Mouse (Mus musculus) hindlimb bud, embryonic 11.5 days (tissue): Measurements from ENCODE around the gene Pde1c.

Experiments used
- DNase-seq: peaks from one replicate; pipeline ENCODE4 v3.0.0-alpha.2; 2012; ENCODE audit warnings: low read depth, low spot score; ENCODE audit errors: extremely low spot score

The Pde1c gene

GRCm38 (mm10) chr6:56458098-56458497 lies 110.8 kb downstream of the Pde1c start:
- DNase-seq: no peak

DNA sequence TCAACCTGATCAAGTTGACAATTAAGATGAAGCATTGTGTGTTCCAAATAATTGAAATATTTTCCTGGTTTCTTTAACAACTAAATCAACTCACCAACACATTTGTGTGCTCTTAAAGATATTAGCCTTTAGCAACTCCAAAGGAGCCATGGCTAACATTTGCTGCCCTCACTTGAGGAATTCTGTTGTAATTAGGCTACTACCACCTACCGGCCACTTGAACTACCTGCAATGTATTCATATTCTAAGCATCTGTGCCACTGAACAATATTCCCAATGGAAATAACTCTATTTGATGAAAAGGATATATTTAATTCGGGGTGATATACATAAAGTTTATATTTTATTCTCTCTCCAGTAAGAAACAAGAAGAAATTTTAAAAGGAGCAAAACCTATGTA lies 121.0 kb downstream of the Pde1c start:
- DNase-seq: no peak

DNA sequence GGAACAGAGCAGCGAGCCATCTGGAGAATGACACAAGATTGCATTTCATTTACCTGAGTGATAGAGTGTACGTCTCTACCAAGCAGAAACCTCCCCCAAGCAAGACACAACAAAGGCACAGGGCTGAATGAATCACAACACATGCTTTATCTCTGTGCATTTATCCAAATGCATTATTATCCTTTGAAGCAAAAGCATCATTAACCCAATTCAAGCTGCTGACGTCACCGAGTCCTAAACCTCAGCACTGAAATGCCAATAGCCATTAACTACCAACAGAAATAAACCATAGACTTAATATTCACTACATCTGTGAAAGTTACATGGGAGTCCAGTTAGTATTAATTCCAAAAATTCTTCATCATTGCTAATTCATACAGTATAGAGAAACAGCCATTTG lies 127.4 kb downstream of the Pde1c start:
- no peak for DNase-seq

DNA sequence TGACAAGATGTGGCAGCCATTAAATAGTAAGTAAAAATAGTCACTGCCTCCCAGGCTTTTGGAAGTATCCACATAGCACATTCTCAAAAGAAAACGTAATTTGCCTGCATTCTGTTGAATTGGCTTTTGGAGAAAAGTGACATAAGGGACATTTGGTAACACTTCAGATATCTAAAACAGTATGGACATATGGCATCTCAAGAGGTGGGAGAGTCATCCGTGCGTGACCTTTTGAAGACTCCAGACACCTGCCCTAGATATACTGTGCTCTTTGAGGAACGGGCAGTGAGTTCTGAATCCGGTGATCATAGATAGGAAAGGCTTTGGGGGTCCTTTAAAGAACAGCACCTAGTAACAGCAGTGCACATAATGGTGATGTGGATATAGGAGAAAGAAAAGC lies 143.1 kb downstream of the Pde1c start:
- no peak for DNase-seq

- DNase-seq: no peak
Observed at GRCm38 (mm10) chr6:56422866-56423265, 146.0 kb downstream of the Pde1c start.

DNA sequence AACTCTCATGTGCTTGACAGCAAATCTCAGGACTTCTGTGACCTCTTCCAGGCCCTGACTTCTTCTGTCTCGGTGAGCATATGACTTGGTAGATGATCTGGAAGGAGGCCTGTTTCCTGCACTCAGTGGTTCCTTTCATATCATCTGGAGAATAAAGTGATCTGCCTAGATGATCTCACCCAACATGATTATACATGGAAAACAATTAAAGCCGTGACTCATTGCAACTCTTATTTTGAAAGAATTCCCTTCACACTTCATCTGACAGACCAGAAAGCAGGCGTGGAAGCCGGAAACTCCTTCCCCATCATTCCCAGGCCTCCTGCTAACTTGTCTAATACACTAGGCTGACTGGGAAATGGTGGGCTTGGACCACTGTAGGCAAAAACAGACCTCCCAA lies 152.7 kb downstream of the Pde1c start:
- DNase-seq: no peak

GRCm38 (mm10) chr6:56389178-56389577 lies 179.7 kb downstream of the Pde1c start:
- no peak for DNase-seq

DNA sequence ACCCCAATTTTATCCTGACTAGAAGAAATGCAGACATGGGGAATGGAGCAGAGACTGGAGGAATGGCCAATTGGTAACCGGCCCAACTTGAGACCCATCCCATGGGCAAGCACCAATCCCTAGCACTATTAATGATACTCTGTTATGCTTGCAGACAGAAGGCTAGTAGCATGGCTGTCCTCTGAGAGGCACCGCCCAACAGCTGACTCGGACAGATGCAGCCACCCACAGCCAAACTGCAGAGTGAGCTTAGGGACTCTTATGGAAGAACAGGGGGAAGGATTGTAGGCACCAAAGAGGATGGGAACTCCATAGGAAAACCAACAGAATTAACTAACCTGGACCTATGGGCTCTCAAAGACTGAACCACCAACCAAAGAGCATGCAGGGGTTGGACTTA lies 192.5 kb downstream of the Pde1c start:
- no peak for DNase-seq

- DNase-seq: no peak
Observed at GRCm38 (mm10) chr6:56374180-56374579, 194.7 kb downstream of the Pde1c start.

DNA sequence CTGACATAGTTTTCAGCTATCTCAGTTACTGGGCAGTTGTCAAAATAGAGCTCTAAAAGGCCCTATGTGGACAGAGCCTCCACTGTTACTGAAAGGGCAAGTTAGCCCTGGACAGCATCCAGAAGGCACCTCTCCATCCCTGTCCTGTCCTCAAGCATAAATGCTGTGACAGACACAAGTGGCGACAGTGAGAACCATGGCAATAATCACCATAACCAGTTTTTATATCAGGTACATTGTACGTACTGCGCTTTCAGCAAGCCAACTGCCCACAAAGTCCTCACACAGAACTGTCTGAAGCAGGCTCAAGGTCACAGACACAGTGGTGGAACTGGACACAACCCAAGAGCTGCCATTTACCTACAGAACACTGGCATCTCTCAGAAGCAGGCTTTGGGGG lies 195.2 kb downstream of the Pde1c start:
- no peak for DNase-seq

DNA sequence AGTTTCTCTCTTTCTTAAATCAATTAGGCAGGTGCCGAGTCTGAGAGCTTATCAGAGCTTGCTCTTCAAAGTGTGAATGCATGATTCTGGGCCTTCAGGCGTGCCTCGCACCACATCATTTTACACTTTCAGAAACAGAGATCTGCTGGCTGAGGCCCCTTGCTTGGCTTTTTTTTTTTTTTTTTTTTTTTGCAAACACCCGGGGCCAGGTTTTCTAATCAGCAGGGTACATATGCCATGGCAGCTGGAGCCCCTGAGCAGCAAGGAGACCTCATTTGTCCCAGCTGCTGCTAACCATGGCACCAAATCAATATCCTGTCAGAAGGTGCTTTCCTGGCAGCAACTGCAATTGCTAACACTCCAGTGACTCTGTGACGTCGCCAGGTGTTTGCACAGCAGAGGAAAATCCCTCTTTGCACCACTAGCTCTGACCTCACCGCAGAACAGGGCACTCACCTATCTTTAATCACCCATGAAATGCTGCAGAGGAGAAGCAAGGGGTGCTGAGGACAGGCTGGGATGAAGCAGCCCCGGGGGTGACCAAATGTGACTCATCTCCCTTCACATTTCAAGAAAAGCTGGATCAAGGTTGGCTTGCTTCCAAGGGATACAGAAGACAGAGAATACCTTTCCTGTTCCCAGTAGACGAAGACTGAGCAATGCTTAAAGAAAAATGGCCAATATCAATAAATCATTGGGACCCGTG lies 195.7 kb downstream of the Pde1c start:
- DNase-seq: no peak

GRCm38 (mm10) chr6:56369462-56369861 lies 199.4 kb downstream of the Pde1c start:
- DNase-seq: no peak

DNA sequence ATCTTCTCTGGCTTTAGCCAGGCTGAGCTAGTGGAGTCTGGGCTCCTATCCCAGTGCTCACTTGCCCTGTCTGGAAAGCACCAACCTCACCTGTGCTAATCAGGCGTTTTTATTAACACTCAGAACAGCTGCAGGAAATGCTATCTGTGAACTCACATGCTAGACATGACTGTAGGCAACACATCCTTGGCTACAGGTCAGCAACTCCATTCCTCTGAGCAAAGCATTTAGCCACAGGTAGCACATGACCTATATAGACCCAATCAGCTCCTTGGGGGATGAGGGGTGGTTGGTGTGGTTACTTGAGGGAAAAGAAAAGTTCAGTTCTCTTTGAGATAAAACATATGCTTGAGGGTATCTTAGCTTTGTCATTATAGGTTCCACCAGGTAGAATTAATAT lies 200.8 kb downstream of the Pde1c start:
- DNase-seq: no peak

DNA sequence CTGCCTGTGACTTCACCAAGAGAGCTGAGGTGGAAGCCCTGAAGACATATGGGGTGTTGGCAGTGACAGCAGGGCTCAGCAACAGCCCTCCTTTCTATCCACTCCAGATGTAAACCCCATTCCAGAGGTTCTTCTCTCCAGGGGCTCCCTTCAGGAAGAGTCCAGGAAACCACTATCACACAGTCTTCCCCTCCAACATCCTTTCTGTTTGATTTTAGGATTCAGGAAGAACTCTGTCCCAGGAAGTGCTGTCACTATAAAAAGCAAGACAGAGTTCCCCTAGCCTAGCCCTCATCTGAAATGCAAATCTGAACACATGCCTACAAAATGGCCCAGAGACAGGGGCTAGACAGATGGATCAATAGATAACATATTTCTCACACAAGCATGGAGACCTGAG lies 201.6 kb downstream of the Pde1c start:
- DNase-seq: no peak

DNA sequence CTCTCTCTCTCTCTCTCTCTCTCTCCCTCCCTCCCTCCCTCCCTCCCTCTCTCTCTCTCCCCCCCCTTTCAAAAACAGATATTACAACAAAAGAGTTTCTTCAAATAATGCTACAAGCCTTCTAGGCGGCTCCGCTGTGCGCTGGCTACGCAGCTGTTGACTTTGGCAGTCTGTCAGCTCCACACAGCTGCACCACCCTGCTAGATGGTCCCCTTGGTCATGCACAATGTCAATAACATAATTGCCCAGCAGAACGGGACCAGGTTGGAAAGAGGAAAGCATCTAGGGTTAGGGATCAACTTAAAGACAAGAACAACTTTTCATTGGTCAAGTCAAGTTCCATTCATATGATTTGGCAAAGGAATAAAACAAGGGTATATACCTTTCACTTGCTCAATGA lies 206.3 kb downstream of the Pde1c start:
- no peak for DNase-seq

GRCm38 (mm10) chr6:56362128-56362545 lies 206.8 kb downstream of the Pde1c start:
- DNase-seq: no peak

GRCm38 (mm10) chr6:56361348-56362127 lies 207.4 kb downstream of the Pde1c start:
- no peak for DNase-seq

DNA sequence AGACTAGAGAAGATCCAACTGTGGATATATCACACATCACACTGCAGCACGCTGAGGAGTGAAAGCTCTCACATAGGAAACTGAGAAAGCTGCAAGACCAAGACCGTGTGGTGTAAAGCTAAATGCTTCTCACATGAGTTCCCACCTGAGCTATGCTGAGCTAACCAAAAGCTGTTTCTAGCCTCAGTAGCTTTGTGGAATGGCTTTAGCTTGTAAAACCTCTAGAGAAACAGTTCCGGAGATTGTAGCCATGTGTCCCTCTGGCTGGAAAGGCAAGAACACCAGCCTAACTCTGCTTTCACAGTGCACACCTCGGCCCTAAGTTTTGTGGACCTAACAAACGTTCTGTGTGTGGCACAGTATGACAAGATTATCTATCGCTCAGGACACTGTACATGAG lies 208.8 kb downstream of the Pde1c start:
- DNase-seq: no peak

GRCm38 (mm10) chr6:56359126-56359525 lies 209.8 kb downstream of the Pde1c start:
- no peak for DNase-seq

DNA sequence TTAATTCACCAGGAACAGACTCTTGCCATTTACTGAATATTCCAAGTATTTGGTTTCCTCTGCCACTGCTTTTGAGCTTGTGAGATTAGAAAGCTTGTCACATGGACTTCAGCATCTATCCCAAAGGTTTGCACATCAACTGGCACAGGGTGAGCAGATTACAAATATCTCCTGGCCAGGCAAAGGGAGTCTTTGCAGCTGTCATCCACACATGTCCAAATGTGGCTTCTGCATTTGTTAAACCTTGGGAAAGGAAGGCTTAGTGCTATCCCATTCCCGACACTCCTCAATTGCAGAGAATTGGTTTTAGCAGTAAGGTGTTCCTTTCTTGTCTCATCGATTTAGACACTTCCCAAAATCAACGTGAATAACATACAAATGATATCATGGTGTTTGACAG lies 221.7 kb downstream of the Pde1c start:
- DNase-seq: no peak

- DNase-seq: no peak
Observed at GRCm38 (mm10) chr6:56345082-56345481, 223.8 kb downstream of the Pde1c start.

DNA sequence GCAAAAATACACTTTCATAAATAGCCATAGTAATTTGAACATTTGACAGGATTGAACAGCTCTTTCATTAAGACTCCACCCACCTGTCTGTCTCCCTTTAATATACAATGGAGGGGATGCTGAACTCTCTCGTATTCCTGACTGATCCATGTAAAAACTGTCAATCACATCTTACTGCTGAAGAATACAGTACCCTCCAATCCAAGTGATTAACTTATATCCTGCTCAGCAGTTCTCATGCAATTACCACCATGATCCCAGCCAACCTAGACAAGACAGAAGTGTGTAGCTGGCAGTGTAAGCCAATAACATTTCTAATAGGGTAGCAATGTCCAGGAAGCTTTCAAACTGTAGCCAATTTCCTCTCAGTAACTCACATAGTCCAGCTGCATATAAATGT lies 226.9 kb downstream of the Pde1c start:
- no peak for DNase-seq
